Mouse (Mus musculus) embryonic facial prominence, embryonic 12.5 days (tissue): ENCODE results near the gene 2610528A11Rik. TPM values are rescaled to one million over a fixed set of nuclear protein-coding genes. Genes with fewer than 3 reads are reported as not detected.
"Not testable (repeated sequence)": the region's sequence is repeated elsewhere in the genome, so short reads cannot be mapped to it uniquely, and the experiment has no call there.

Source experiments
- ATAC-seq: fragments of 200-750 bp; cut with Nextera tagmentation; 2 replicates; pipeline ENCODE4 v1.8.0; 2017; ENCODE audit not compliant: insufficient number of reproducible peaks, insufficient read depth, low FRiP score, low TSS enrichment
- H3K27ac ChIP-seq: fragments of 300-500 bp; sonication (generic); 2 replicates; pipeline ENCODE4 v1.5.1; 2016; ENCODE audit warnings: mild to moderate bottlenecking
- H3K27me3 ChIP-seq: fragments of 300-500 bp; sonication (generic); 2 replicates; pipeline ENCODE4 v1.6.1; 2016; ENCODE audit warnings: mild to moderate bottlenecking, moderate library complexity
- H3K36me3 ChIP-seq: fragments of 300-500 bp; sonication (generic); 2 replicates; pipeline ENCODE4 v1.6.1; 2016; ENCODE audit warnings: mild to moderate bottlenecking
- H3K4me1 ChIP-seq: fragments of 300-500 bp; sonication (generic); 2 replicates; pipeline ENCODE4 v1.6.1; 2016
- H3K4me2 ChIP-seq: fragments of 300-500 bp; sonication (generic); replicated peaks from 2 replicates; pipeline ENCODE4 v1.6.1; 2016; ENCODE audit warnings: mild to moderate bottlenecking, moderate library complexity
- H3K4me3 ChIP-seq: fragments of 300-500 bp; sonication (generic); 2 replicates; pipeline ENCODE4 v1.5.1; 2016; ENCODE audit warnings: mild to moderate bottlenecking
- H3K9ac ChIP-seq: fragments of 300-500 bp; sonication (generic); 2 replicates; pipeline ENCODE4 v1.6.1; 2016; ENCODE audit warnings: mild to moderate bottlenecking, moderate library complexity
- H3K9me3 ChIP-seq: fragments of 300-500 bp; sonication (generic); 2 replicates; pipeline ENCODE4 v1.6.1; 2016; ENCODE audit warnings: mild to moderate bottlenecking, moderate library complexity
- WGBS: fragments of 180-500 bp; shearing (Covaris S2); methylation state at CpG from one replicate; pipeline ENCODE4 v1.1.7; 2016; 5-methylcytosine and 5-hydroxymethylcytosine counted together
- polyA plus RNA-seq: library from polyadenylated mRNA; unstranded; fragments of >200 nt; fragmentation: Nextera tagmentation; extraction: Ambion mirVana; gene quantifications from 2 replicates; pipeline ENCODE4 v1.2.1, GENCODE M21; 2016

2610528A11Rik gene
- 0.32 TPM in 1 of 2 replicates, not detected in the other for polyA plus RNA-seq

DNA sequence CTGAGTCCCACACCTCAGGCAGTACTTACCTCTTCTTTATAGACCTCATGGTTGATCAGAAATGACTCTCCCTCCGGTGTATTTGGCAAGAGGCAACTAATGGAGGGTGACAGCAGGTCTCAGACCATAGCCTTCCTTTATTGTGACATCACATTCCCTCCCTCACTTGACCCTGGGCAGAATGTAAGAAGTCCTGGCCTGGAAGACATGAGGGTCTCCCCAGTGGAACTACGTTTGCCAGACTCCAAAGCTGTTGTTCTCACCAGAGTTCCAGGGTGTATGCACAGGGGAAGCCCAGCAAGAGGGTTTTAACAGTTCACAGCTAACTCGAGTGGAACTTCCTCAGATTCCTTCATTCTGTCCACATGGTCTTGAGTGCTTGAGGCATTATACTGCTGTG, at the start of gene 2610528A11Rik:
Gene 2610528A11Rik, minus strand, starts transcription at position 101 of the 400 bp plus-strand sequence.
- Histone ChIP-seq H3K36me3 (no peaks in the 10 kb centered on the region), H3K4me2 (no peak within 1 kb of the TSS), H3K27ac (no peak within 1 kb of the TSS), H3K4me1 (no peaks in the 10 kb centered on the region), H3K27me3 (no peaks in the 10 kb centered on the region), H3K9me3 (no peaks in the 10 kb centered on the region), H3K4me3 (no peak within 1 kb of the TSS), H3K9ac (no peak within 1 kb of the TSS)
- 77% methylated on average over 3 of the region's 3 CpGs for WGBS
- ATAC-seq = no peak

DNA sequence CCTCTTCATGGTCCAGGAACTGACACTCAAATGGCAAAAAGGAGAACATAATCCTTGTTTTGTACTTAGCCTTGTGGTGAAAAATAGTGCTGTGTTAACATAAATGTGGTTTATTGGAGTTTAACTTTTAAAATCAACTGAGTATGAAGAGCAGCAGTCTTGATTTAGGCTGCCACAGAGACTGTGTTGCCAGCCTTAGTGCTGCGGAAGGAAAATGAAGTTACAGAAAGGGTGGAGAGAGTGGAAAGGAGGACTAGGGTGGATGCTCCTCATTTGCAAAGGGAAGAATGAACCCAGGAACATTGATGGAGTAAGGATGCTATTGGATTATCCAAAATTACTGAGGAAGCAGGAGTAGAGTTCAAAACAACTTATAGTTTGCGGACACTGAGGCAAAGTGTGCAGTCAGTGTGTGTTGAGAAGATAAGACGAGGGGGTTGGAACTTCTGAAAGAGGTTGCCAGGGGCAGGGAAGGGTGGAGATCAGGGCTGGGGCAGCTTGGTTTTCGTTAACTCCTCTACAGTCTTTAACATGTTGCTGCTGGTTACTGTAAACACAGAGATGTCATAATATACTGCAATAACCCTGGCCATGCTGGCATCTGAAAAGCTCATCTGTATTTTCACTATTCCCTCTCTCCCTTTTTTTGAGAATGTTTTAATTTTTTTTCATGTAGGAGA, 49.6 kb upstream of the 2610528A11Rik start:
- 88% methylated on average over 4 of the region's 4 CpGs for WGBS
- no peak overlapping the region for H3K27ac ChIP-seq
- ATAC-seq = no peak
- no peaks in the 10 kb centered on the region for H3K4me1 ChIP-seq
- no peaks in the 10 kb centered on the region for H3K36me3 ChIP-seq
- H3K9ac ChIP-seq = no peak overlapping the region
- no peaks in the 10 kb centered on the region for H3K9me3 ChIP-seq
- no peak overlapping the region for H3K4me2 ChIP-seq
- no peaks in the 10 kb centered on the region for H3K27me3 ChIP-seq
- no peak overlapping the region for H3K4me3 ChIP-seq

DNA sequence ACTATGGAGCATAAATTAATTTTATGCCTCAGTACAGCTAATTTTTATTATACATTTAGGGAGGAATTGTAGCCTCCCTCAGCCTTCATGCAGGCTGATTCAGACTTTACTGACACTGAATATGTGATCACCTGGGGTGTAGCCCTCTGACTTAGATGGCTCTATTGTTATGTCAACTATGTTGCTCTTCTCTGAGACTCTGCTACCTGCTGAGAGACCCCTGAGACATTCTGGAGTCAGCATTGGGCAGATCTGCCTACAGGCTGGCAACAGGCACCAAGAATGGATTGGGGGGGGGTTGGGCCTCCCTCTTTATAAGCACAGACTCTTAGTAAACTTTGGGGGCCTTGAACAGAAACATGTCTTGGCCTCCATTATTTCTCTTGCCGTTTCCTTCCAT, 40.6 kb upstream of the 2610528A11Rik start:
- Histone ChIP-seq H3K27ac (no peak overlapping the region), H3K9me3 (no peaks in the 10 kb centered on the region; the same call in 1 of the 2 replicates), H3K27me3 (no peaks in the 10 kb centered on the region), H3K4me3 (no peak overlapping the region), H3K36me3 (no peaks in the 10 kb centered on the region), H3K4me2 (no peak overlapping the region), H3K4me1 (no peaks in the 10 kb centered on the region), H3K9ac (no peak overlapping the region)
- 81% methylated on average over 1 of the region's 1 CpGs for whole genome bisulfite sequencing
- no peak for ATAC-seq

DNA sequence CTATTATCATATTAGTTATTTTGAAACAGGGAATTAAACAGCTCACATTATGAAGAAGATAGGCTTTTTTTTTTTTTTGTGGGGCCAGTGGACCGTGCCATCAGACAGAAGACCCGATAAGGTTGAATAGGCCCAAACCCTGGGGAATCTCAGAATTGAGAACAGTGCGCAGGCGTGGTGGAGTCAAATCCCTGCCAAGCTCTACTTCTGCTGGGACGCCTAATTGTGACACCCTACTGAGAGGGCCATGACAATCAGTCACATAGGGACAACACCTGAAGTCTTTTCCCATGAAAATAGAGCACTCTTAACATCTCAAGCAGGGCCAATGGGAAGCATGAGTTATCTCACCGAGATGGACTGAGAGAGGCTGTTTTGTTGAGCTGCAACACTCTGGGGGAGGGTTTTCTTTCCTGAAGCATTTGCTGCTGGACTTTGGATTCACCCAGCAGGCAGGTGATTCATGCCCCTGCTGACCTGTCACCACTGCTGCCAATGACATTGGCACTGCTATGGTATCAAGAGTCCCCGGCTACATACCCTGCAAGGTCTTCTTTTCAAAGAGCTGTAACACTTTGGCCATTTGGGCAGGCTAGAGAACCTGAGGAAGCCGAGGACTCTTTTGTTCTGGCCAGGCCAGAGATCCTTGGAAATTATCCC, 25.4 kb upstream of the 2610528A11Rik start:
- 67% methylated on average over 8 of the region's 8 CpGs for WGBS
- Histone ChIP-seq H3K27me3 (no peaks in the 10 kb centered on the region), H3K27ac (no peak overlapping the region), H3K9ac (no peak overlapping the region), H3K36me3 (no peaks in the 10 kb centered on the region), H3K9me3 (no peaks in the 10 kb centered on the region), H3K4me1 (0 out of 2 replicates have a peak, but pooled peaks cover 1% of the 10 kb centered on the region), H3K4me2 (no peak overlapping the region), H3K4me3 (no peak overlapping the region)
- ATAC-seq = no peak

DNA sequence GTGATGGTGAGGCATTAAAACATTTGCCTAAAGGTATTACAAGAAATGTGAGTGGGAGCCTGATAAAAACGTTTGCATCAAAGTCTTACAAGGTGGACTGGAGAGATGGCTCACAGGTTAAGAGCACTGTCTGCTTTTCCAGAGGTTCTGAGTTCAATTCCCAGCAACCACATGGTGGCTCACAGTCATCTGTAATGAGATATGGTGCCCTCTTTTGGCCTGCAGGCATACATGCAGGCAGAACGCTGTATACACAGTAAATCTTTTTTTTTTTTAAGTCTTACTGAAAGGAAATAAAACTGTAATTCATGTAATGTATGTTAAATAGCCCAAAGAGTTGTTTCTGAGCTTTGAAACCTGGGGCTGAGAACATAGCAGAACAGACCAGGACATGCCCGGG, 23.8 kb upstream of the 2610528A11Rik start:
- H3K9ac ChIP-seq, H3K9me3 ChIP-seq, H3K4me3 ChIP-seq, H3K4me2 ChIP-seq, ATAC-seq, H3K4me1 ChIP-seq, H3K36me3 ChIP-seq, H3K27me3 ChIP-seq, H3K27ac ChIP-seq: not testable (repeated sequence)
- WGBS = 83% methylated on average over 3 of the region's 3 CpGs

DNA sequence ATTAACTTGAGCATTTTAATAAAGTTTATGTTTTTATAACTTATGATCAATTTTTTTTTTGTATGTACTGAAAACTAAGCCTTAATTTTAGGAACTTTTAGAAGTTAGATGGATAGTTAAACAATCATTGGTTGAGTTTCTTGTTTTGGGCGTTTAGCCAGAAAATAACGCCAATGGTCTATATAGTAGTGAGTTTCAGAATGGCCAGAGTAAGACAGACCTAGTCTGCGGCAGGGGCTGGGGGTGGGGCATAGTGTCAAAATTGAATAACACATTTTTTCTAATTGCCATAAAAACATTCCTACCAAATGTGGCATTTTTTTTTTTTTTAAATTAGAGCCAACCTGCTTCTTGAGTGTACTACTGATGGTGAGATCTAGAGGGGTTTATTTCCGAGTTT, 22.3 kb upstream of the 2610528A11Rik start:
- WGBS = 75% methylated on average over 4 of the region's 4 CpGs
- no peak overlapping the region for H3K4me2 ChIP-seq
- H3K9me3 ChIP-seq = no peaks in the 10 kb centered on the region
- H3K27me3 ChIP-seq = no peaks in the 10 kb centered on the region
- no peak for ATAC-seq
- no peak overlapping the region for H3K4me3 ChIP-seq
- H3K27ac ChIP-seq = no peak overlapping the region
- H3K4me1 ChIP-seq = 0 out of 2 replicates have a peak, but pooled peaks cover 3% of the 10 kb centered on the region
- H3K36me3 ChIP-seq = peaks cover 5% of the 10 kb centered on the region
- no peak overlapping the region for H3K9ac ChIP-seq

DNA sequence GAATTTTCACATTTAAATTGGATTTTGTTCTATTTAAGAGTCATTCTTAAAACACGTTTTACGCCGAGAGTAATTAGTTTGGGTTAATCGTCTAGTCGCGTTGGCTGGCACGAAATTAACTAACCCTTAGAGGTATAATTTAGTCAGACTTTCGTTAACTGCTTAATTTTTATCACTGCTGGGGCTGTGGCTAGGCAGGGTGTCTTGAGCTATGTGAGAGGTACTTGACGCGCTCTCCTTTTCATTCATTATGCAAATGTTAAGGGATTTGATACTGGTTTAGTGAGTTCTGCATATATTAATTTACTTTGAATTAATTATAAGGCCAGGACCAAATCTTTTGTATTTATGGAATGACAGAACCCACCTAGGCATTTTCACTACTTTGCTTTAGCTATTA, 21.8 kb upstream of the 2610528A11Rik start:
- Histone ChIP-seq H3K27ac (no peak overlapping the region), H3K9me3 (no peaks in the 10 kb centered on the region), H3K36me3 (peaks cover 8% of the 10 kb centered on the region), H3K4me2 (peak overlapping the region; percentile 59), H3K9ac (peak overlapping the region; percentile 40; the same call in 1 of the 2 replicates), H3K4me1 (0 out of 2 replicates have a peak, but pooled peaks cover 3% of the 10 kb centered on the region), H3K4me3 (peak overlapping the region; percentile 94), H3K27me3 (no peaks in the 10 kb centered on the region)
- ATAC-seq = no peak
- WGBS = 3% methylated on average over 10 of the region's 10 CpGs

DNA sequence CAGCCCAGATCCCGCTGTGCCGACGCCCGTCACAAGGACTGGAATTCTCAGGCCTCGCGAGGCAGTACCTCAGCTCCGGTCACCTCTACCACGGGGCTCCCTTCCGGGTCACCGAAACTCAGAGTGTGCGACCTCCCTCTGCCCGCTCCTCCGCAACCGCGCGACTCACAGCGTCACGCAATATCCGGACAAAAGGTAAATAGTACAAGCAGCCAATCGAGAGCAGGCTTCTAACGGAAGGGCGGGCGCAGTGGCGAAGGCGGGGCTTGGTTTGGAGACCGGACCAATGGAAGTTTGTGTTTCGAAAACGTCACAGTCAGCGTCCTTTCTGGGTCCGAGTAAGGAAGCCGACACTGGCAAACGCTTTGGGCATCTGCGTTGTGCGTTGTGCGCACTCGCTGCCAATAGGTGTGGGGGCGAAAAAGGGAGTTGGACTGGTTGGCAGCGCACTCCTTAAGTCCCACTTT, 21.3 kb upstream of the 2610528A11Rik start, which contains the start of gene Ghitm:
Gene Ghitm, minus strand, starts transcription at position 146 of the 467 bp plus-strand sequence.
- Histone ChIP-seq H3K4me2 (peak within 1 kb of the TSS; percentile 59), H3K4me1 (0 out of 2 replicates have a peak, but pooled peaks cover 3% of the 10 kb centered on the region), H3K27me3 (no peaks in the 10 kb centered on the region), H3K36me3 (peaks cover 13% of the 10 kb centered on the region), H3K9ac (peak within 1 kb of the TSS; percentile 84), H3K4me3 (peak within 1 kb of the TSS; percentile 94), H3K9me3 (no peaks in the 10 kb centered on the region), H3K27ac (peak within 1 kb of the TSS; percentile 47; the same call in 1 of the 2 replicates)
- WGBS = under 1% methylated on average over 38 of the region's 38 CpGs
- ATAC-seq = peak; percentile 99

DNA sequence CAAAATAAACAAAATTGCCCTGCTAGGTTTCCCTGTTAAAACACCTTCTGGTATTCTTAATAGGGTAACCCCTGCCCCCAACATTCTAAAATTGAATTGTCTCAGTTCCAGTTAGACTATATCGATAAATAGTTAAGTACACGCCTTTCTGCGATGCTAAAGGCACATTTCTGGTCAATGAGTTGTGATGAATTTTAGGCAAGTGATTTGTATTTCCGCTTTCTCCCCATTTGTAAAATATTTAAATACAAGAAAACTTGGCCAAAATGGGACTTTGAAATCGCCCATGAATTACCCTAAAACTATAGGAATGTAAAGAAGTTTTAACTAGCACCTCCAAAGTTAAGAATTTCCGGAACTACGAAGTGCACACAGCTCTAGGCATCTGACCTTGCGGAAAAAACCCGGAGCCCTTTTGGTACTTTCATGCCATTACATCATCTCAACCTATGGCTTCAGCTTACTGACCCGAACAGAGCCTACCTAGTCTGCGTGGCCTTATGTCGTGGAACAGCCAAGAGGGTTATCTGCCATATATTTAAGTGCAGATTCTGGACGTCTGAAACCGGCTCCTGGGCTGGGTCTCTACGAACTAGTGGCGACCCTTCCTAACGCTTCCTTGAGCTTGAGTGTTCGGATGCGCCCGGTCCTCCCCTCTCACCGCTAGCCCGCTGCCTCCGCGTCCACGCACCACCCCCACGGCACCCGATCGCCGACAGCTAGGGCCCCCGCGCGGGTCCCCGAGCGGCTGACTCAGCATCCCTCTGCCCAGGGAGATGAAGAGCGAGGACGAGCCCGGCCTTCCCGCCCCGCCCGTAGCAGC, 20.7 kb upstream of the 2610528A11Rik start:
- H3K4me2 ChIP-seq = peak overlapping the region; percentile 54
- H3K9ac ChIP-seq = peak overlapping the region; percentile 84
- no peaks in the 10 kb centered on the region for H3K9me3 ChIP-seq
- H3K27ac ChIP-seq = peak overlapping the region; percentile 47; the same call in 1 of the 2 replicates
- H3K36me3 ChIP-seq = peaks cover 16% of the 10 kb centered on the region
- H3K4me3 ChIP-seq = peak overlapping the region; percentile 94
- 0 out of 2 replicates have a peak, but pooled peaks cover 3% of the 10 kb centered on the region for H3K4me1 ChIP-seq
- peak; percentile 42 for ATAC-seq
- H3K27me3 ChIP-seq = no peaks in the 10 kb centered on the region
- 2% methylated on average over 40 of the region's 40 CpGs for WGBS

DNA sequence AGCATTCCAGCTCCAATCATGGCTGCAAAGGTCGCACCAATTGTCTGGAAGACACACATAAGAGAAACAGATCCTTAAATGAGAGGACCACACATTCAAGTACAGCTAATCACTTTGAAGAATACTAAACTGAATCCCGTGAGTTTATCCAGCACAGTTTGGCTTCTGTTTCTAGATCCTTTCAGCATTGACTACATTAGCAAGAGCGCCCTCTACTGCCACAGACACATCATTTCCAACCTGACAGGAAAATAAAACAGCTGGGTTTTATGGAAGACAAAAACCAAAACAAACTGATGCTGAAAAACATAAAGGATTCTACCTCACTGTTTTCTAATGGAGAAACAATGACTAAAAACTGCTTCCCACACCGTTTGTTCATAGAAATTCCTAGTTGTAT, 13.8 kb upstream of the 2610528A11Rik start:
- Histone ChIP-seq H3K27me3 (no peaks in the 10 kb centered on the region), H3K4me2 (no peak overlapping the region), H3K9ac (no peak overlapping the region), H3K36me3 (peaks cover 56% of the 10 kb centered on the region), H3K9me3 (no peaks in the 10 kb centered on the region), H3K4me3 (no peak overlapping the region), H3K4me1 (no peaks in the 10 kb centered on the region), H3K27ac (no peak overlapping the region)
- no peak for ATAC-seq
- WGBS = 52% methylated on average over 4 of the region's 4 CpGs

DNA sequence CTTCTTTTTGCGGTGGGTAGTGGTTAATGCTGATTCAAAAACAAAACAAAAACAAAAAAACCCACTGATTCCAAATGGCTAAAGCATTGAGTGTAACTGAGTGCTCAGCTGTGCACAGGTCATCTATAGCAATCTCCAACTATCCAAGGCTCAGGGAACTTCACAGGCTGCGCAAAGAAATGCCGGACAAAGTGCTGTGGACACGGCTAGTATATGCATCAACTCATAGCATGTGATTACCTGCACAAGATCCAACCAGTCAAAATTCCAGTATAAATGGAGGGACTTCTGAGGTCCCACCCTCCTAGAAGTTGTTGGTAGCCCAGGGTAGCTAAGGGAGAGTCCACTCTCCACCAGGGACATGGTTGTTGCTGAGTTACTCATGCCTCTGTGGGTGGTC, 5.4 kb upstream of the 2610528A11Rik start:
- no peaks in the 10 kb centered on the region for H3K9me3 ChIP-seq
- no peak overlapping the region for H3K4me3 ChIP-seq
- H3K4me1 ChIP-seq = no peaks in the 10 kb centered on the region
- no peak overlapping the region for H3K4me2 ChIP-seq
- H3K9ac ChIP-seq = no peak overlapping the region
- no peaks in the 10 kb centered on the region for H3K27me3 ChIP-seq
- no peak for ATAC-seq
- H3K27ac ChIP-seq = no peak overlapping the region
- WGBS = 95% methylated on average over 4 of the region's 4 CpGs
- H3K36me3 ChIP-seq = peaks cover 17% of the 10 kb centered on the region
